Mouse (Mus musculus) telencephalon, adult 2 months (tissue): ENCODE results near the gene Tbk1.
A peak's percentile ranks its signal among the peaks of the same experiment; 100 is the strongest.

Experiments used
- DNase-seq: peaks from one replicate; pipeline ENCODE4 v3.0.0-alpha.2; 2011; ENCODE audit warnings: low read depth, low spot score

Tbk1 gene

DNA sequence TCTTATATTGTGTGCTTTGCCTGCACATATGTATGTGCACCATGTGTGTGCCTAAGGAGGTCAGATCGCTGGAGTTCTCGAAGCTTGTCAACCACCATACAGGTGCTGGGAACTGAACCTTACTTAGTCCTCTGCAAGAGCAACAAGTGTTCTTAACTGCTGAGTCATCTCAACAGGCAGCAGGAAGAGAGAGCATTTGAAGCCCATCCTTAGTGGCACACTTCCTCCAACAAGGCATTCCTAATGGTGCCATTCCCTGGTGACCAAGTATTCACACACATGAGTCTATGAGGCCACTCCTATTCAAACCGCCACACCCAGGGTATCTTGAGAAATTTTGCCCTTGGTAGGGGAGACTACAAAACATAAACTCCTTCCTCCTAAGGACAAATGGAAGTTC lies 44.4 kb downstream of the Tbk1 start:
- no peak for DNase-seq

DNA sequence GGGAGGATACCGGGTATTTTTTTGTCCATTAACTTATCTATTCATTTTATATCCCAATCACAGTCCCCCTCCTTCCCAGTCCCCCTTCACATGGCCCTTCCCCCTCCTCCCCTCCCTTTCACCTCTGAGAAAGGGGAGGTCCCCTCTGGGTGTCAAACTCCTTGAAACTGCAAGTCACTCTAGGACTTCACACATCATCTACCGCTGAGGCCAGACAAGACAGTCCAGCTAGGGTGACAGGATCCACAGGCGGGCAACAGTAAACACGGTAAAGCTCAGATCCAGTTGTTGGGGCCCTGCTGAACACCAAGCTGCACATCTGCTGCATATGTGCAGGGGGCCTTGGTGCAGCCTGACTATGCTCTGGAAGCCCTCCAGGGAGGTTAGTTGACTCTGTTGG lies 51.6 kb downstream of the Tbk1 start:
- DNase-seq, result no peak

DNA sequence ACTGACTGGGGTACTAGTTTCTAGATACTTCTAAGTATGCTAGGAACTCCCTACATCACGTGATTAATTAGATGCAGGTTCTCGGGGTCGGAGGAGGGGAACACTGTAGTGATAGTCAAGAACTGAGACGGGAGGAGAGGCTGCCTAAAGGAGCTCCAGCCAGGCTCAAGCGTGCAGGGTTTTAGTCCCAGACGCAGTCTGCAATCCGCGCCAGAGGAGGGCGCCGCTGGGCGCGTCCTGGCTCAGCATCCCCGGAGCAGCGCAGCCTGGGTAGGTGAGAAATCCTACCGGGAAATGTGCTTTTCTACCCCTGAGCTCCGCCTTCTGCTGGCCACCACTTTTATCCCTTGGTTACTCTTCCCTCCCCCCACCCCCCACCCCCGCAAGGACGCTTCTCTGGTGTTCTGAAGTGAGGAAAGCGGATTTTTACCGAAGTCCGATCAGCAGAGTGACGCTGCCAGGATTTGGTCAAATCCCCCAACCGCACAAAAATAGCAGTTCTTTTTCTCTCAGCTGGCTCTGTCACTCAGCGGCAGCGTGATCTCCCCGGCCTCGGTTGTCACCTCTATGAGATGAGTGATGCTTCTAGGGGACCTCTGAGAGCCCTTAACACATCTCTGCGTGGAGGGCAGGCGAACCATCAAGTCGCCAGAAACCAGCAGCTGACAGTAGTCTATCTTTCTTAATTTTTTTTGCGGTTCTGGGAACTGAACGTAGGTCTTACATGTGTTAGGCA lies 53.3 kb downstream of the Tbk1 start:
- DNase-seq, result no peak

DNA sequence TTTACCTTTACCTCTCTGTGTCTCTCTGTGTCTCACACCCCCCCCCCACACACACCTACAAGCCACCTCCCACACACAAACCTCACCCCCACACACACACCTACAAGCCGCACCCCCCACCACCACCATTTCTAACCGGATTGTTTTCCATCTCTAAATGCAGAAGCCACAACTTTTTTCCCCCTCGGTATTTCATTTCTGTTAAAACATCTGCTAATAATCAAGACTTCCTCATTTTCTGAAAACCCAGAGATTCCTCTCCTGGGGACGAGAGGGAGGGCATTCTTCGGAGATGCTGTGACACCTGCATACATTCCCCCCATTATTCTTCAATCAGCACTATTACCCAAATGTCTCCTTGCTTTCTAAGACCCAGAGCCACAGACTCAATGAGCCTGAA lies 55.0 kb downstream of the Tbk1 start:
- no peak for DNase-seq

DNA sequence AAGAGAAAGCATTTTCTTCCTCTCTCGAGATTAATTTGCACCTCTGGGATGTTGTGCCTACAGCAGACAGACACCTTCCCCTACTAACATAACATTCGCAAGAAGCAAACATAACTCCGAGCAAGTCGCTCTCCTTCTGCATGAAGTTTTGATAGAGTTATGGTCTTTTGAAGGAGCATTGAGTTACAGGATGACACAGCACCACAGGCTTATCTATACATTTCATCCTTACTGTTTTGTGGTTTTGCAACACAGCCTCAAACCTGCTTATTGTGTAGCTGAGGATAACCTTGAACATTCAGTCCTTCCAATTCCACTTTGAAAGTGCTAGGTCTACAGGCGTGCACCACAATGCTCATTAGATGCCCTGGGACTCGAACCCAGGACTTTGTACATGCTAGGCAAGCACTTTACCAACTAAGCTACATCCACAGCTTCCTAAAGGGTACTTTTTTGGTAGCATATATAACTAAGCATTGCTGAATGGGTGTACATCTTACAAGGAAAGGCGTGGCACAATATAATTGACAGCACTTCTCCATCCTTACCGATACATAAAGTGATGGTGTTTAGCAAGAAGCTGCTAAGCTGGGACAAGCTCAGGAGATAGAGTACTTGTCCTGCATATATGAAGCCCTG lies 56.1 kb downstream of the Tbk1 start:
- no peak for DNase-seq

DNA sequence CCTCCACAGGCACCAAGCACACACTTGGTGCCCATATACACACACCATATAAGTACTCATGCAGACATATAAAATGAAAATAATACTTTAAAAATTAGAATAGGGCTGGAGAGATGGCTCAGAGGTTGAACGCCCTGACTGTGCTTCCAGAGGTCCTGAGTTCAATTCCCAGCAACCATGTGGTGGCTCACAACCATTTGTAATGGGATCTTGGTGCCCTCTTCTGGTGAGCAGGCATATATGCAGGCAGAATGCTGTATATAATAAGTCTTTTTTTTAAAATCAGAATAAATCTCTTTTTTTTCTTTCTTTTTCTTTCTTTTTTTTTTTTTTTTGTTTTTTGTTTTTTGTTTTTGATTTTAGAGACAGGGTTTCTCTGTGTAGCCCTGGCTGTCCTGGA lies 57.3 kb downstream of the Tbk1 start:
- no peak for DNase-seq

DNA sequence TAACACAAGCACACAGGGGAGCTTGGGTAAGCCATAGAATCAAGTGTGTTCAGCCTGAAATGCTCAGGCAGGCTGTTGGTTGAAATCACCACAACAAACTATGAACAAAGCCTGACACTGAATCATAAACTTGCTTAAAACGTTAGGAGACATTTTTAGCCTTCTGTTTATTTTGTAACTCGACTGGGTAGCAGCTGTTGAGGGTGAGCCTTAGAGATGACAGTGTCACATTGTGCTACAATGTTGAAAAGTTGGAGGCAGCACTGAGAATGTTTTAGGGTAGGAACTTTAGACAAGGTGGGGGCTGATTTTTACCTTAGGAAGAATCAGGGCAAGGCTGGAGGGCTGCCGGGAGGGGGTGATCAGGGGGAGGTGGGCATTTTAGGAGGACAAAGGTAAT lies 58.1 kb downstream of the Tbk1 start:
- DNase-seq, result no peak

DNA sequence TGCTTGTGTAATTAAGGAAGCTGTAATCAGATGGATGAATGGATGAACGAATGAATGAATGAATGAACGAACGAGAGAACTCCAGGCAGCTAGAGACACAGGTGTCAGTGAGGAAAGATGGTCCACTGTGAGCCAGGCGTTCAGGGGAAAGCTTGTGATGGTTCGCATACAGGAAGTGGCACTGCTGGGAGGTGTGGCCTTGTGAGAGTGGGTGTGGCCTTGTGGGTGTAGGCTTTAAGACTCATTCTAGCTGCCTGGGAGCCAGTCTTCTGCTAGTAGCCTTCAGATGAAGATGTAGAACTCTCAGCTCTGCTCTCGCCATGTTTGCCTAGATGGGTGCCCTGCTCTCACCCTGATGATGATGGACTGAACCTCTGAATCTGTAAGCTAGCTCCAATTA lies 59.5 kb downstream of the Tbk1 start:
- no peak for DNase-seq

DNA sequence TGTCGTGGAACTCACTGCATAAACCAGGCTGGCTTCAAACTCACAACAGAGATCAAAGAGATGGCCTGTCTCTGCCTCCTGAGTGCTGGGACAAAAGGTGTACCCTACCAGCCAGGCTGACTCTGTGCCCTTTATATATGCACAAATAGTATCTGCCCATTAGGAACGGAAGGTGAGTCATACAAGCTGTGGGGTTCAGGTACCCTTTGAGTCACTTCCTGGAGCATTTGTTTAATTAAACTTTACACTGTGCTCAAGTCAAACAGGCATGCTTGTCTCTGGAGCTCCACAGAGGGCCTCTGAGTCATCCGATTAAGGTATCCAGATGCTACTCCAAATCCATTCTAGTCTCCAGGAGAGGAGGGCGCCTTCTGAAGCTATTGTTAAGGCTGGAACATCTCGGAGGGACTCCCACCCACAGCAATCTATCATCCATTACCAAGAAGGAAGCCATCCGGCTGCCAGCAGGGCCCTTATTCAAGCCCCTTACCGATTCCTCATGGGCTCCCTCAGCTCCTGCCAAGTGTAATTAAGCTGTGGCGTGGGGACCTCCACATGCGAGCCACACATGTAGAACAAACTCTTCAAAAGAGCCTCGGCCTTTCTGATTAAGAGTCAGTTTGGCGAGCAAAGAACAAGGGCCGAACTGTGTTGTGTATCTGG lies 65.5 kb downstream of the Tbk1 start:
- DNase-seq, result no peak

DNA sequence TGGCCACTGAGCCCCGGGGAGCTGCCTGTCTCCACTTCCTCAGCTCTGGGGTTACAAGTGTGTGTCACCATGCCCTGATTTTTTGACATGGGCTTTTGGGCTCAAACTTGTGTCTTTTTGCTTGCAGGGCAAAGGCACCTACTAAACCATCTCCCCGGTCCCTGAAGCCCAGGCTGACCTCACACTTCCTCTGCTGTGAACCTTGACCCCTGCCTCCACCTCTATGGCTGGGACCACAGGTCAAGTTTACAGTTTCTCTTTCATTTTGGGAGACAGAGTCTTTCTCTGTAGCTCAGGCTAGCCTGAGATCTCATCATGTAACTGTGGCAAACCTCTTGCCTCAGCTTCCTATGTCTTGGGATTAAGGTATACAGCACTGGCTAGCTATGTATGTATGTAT lies 66.9 kb downstream of the Tbk1 start:
- no peak for DNase-seq

DNA sequence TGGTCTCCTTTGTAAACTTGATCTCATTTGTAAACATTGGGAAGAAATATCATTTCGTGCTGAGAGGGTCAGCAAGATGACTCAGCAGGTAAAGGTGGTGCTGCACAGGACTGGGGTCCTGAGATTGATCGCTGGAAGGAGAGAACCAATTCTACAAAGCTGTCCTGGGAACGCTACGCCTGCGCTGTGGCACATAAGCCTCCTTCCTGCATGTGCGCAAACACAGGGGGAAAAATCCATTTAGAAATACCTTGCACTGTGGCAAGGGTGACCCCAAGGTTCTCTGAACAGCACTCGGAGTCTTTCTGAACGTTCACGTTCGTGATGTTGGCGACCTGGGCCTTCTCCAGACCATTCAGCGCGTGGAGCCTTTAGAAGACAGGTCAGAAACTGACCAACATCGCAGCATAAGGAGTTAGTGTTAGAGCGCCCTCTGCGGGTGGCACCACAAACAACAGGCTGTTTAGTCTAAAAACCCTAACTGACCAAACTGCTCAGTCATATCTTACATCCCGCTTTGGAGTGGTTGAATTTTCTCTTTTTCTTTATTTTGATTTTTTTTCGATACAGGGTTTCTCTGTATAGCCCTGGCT lies 70.5 kb downstream of the Tbk1 start:
- peak; percentile 38 for DNase-seq

DNA sequence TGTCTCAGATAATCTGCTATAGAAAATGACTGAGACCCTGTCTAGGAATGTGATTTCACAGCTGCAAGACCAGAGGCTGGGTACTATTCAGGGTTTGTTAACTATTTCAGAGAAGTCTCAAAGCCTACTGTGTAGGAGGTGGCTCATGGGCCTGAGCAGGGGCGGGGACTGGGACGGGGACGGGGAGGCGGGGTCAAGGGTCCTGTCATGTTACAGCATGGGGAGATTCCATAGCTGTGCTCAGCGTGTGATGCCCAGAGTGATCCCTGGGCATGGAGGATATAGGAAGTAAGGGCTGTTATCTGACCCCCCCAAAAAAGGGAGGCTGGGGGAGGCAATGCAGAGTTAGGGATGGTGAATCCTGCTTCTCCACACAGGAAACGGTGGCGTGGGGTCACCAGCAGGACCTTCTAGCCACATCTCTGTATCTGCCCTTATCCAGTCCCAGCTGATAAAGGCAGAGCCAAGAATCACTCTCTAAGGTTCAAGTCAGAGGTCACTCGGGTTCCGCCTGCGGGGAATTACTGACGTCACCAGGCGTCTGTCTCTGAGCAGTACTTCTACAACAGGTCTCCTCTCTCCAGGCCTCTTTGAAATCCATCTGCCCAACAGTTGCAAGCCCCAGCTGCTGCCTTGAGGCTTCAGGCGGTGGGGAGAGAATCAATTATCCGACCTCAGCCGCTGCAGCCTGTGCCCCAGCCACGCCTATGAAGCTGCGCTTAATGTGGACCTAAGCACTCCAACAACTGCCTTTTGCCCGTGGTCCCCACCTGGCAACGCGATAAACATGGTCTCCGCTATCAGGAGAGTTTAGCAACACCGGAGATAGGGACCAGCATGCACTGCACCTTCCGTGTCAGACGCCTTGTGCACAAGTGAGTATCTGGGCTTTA lies 76.6 kb downstream of the Tbk1 start:
- no peak for DNase-seq

DNA sequence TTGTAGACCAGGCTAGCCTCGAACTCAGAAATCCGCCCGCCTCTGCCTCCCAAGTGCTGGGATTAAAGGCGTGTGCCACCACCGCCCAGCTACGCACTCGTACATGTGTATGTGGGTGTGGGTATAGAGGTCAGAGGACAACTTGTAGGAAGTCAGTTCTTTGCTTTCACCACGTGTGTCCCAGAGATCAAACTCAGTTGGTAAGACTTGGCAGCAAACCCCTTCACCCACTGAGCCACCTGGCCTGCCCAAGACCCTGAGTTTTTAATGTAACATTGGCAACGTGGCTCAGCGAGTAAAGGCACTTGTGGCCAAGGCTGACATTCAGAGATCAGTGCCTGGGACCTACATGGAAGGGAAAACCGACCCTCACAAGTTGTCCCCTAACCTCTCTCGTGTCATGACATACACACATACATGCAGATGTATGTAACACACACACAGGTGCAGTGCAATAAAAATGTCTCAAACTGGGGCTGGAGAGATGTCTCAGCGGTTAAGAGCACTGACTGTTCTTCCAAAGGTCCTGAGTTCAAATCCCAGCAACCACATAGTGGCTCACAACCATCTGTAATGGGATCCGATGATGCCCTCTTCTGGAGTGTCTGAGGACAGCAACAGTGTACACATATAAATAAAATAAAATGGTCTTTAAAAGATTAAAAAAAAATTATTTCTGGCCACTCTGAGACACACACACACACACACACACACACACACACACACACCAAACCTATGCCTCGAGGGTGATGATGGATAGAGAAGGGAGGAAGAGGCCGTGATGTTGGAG lies 78.6 kb downstream of the Tbk1 start:
- no peak for DNase-seq

DNA sequence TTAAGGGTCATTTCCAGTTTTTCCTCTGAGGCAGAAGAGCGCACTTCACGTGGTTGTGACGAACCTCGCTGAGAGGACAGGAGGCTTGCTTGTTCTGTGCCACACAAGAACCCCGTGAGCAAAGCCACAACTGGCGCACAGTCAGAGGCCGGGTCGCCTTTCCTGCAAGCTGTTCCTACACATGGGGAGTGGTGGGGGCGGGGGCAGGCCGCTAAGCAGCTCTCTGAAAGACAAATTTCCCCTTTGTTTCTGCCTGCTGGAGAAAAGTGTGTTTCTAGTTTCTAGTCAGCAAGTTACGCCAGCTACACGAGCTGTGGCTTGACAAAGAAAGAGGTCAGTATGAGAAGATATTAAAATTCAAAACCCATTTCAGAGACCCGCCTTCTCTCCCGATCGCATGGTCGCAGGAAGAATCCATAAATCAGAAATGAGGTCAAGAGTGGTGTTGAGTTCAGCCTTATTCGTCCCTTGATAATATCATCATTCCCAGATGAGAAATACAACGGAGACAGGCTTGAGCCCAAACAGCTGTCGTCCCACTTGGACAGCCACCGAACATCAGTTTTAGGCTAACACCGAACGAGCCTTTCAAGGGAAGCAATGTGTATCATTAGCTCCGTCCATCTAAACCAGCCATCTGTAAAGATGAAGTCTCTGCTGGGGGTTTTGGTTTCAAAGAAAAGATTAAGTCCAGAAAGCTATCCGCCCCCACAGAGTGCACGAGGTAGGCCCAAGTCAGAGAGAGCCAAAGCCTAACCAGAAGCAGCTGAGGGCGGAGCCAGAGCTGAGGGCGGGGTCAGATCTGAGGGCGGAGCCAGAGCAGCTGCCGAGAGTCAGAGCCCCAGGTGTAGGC lies 79.6 kb downstream of the Tbk1 start:
- DNase-seq, result no peak

DNA sequence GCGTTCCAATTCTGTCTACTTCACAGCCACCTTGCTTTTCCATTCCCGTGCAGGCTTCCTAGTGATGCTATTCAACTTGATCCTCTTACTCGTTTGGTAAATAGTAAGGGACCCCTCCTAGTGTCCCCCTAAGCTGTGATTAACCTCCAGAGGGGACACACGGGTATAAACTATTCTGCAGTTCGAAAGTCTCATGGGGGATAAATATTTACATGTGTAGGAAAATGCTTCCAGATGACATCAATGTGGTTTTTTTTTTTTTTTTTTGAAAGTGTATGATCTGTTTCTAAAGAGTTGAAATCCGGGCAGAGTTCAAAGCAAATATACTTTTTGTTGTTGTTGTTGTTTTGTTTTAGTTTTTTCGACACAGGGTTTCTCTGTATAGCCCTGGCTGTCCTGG lies 80.7 kb downstream of the Tbk1 start:
- no peak for DNase-seq

DNA sequence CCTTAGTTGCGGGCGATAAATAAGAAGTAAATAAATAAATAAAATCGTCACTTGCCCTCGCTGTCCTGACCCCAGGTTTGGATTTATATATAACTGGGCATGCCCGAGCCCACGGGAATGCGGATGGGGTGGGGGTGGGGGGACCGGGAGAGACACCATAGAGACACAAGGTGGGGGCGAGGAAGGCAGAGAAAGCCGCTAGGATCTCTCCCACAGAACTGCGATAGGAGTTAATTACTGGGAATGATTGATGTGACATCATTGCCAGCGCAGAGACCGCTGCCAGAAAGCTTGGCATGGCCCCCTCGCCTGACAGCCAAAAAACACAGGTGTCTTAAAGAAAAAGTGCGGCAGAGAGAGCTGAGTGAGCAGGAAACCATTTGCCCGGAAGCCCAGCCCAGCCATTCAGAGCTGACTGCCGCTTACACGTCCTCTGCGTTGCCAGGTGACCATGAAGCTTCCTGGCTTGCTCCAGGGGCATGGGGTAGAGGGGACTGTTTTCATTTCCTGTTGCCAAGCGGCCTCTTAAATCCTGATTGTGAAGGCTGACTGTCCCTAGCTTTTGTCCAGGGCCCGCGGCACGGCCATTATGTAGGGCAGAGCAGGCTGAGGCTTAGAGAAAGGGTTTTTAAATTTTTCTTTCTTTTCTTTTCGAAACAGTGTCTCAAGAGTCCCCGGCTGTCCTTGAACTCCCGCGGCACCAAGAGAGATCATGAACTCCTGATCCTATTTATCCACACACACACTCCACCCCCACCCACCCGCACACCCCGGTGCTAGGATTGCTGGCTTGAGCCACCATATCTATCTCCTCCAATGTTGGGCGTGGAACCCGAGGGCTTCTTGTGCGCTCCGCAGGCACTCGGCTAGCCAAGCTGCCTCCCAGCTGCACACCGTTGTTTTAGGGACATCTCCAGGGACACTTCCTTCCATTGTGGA lies 81.3 kb downstream of the Tbk1 start:
- DNase-seq, result peak; percentile 73

DNA sequence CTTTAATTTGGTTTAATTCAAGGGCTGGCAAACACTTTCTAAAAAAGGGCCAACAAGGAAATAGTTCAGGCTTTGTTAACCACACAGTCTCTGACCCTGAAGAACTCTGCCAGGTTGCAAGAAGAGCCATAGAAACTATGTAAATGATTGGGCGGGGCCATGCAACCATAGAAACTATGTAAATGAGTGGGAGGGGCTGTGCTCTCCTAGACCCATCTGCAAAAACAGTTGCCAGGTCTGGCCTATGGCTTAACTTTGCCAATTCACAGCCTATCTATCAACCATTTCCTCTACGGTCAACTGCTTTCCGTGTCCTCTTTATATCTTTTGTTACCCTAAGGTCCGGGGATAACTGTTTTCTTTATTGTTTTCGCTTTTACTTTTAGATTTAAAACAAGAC lies 85.4 kb downstream of the Tbk1 start:
- no peak for DNase-seq

DNA sequence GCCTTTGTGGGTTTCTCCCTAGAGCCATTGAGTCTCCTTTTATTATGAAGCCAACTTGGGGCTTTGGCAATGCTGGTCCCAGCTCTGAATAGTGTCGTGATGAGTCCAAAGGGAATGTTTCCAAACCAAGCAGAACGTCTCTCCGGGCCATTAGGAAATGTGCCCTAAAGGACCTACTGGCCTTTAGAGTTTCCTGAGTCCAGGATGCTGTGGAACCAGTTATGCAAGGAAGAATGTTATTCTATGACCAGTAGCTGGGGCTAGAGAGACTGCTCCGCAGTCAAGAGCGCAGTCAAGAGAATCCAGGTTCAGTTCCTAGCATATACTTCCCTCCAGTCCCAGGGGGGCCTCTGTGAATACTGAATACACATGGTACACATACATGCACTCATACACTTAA lies 86.6 kb downstream of the Tbk1 start:
- no peak for DNase-seq

DNA sequence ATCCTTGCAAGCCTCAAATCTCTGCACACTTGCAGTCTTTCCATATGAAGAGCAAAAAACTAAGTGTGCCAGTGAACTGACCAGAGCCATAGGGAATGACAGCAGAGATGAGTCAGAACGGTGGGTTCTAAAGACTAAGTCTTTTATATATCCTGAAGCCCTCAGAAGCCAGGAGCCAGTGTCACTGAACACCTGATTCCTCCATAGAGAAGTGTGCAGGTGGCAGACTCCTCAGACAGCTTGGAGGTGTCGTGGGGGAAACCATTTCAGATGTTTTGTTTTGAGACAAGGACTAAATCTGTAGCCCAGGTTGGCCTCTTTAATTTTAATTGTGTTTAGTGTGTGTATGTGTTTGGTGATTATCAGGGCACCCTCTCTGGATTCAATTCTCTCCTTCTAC lies 87.5 kb downstream of the Tbk1 start:
- no peak for DNase-seq
